26 mouse cellular contexts compared by ENCODE assay signal in genomic region chr9:89789926-89790325, GRCm38 (mm10). TPM values are rescaled to one million over a fixed set of nuclear protein-coding genes. Genes with fewer than 3 reads are reported as not detected.
DNase-seq lines count a peak whose midpoint lies in the region; ATAC-seq and TF ChIP-seq lines count a peak whose summit lies in the region.
"Had no signal": no experiment of that assay in that cellular context is flagged by ENCODE, and none has a peak within 500 bp of the region (broad histone marks: within the 10 kb centered on the region; RNA-seq: fewer than 3 reads in every experiment).

No protein-coding gene starts in this region.

- no peaks in the 10 kb centered on the region for H3K36me3 ChIP-seq in liver, postnatal 0 days (replicated peaks; ENCODE audit: insufficient read depth, low read length)
- no peaks in the 10 kb centered on the region for H3K36me3 ChIP-seq in liver, embryonic 11.5 days (ENCODE audit: control insufficient read depth, insufficient read depth, low read length)
- no peaks in the 10 kb centered on the region for H3K36me3 ChIP-seq in CH12.LX (replicated peaks in 1 of 2; ENCODE audit: control insufficient read depth in 1 of 2, insufficient read depth in 1 of 2, low read length in 1 of 2)
- no peaks in the 10 kb centered on the region for H3K36me3 ChIP-seq in hindbrain, embryonic 12.5 days
- H3K36me3 ChIP-seq: embryonic facial prominence, embryonic 15.5 days; forebrain, embryonic 10.5 days; heart, embryonic 10.5 days had no signal

- H3K27me3 ChIP-seq in liver, postnatal 0 days (ENCODE audit: insufficient read depth, low read length) = no peaks in the 10 kb centered on the region
- no peaks in the 10 kb centered on the region for H3K27me3 ChIP-seq in liver, embryonic 11.5 days (replicated peaks; ENCODE audit: control insufficient read depth, insufficient read depth, low read length)
- peaks cover 5% of the 10 kb centered on the region for H3K27me3 ChIP-seq in CH12.LX (replicated peaks)
- no peaks in the 10 kb centered on the region for H3K27me3 ChIP-seq in hindbrain, embryonic 12.5 days
- H3K27me3 ChIP-seq: embryonic facial prominence, embryonic 15.5 days had no signal

- H3K4me3 ChIP-seq in liver, postnatal 0 days (ENCODE audit: low read depth, low read length) = no peak overlapping the region
- H3K4me3 ChIP-seq in liver, embryonic 11.5 days (ENCODE audit: low read depth, low read length) = no peak overlapping the region
- no peak overlapping the region for H3K4me3 ChIP-seq in CH12.LX (replicated peaks in 1 of 3; ENCODE audit: low read depth in 2 of 3, low read length in 2 of 3, poor library complexity in 1 of 3)
- no peak overlapping the region for H3K4me3 ChIP-seq in hindbrain, embryonic 12.5 days
- H3K4me3 ChIP-seq: embryonic facial prominence, embryonic 15.5 days; erythroblast, embryonic 14.5 days; forebrain, embryonic 10.5 days; gastrocnemius, adult 2 months; heart, embryonic 10.5 days had no signal

- WGBS in liver, postnatal 0 days (ENCODE audit: insufficient replicate concordance) = 71% methylated on average over 5 of the region's 5 CpGs
- 70% methylated on average over 5 of the region's 5 CpGs for WGBS in liver, embryonic 11.5 days
- WGBS in hindbrain, embryonic 12.5 days = 71% methylated on average over 5 of the region's 5 CpGs

- no peak for TF ChIP-seq RAD21 in CH12.LX (IDR thresholded peaks at IDR 0.05; ENCODE audit: low read depth, low read length)

- no peak for TF ChIP-seq CTCF in liver, postnatal 0 days (IDR thresholded peaks at IDR 0.05; ENCODE audit: low read depth)
- TF ChIP-seq CTCF in CH12.LX (conservative IDR thresholded peaks at IDR 0.05 in 1 of 2, IDR thresholded peaks at IDR 0.05 in 1 of 2; ENCODE audit: low read depth in 2 of 2, low read length in 2 of 2) = no peak

- H3K4me1 ChIP-seq in liver, postnatal 0 days (ENCODE audit: insufficient read depth) = no peaks in the 10 kb centered on the region
- H3K4me1 ChIP-seq in liver, embryonic 11.5 days (replicated peaks; ENCODE audit: control insufficient read depth, insufficient read depth, low read length) = no peaks in the 10 kb centered on the region
- H3K4me1 ChIP-seq in CH12.LX (ENCODE audit: control insufficient read depth in 1 of 2, insufficient read depth in 2 of 2) = peaks cover 18 to 52% of the 10 kb centered on the region in 2 experiments
- H3K4me1 ChIP-seq in hindbrain, embryonic 12.5 days = no peaks in the 10 kb centered on the region
- H3K4me1 ChIP-seq: embryonic facial prominence, embryonic 15.5 days; heart, embryonic 10.5 days had no signal

- H3K9me3 ChIP-seq in liver, postnatal 0 days (ENCODE audit: low read length) = no peaks in the 10 kb centered on the region
- no peaks in the 10 kb centered on the region for H3K9me3 ChIP-seq in liver, embryonic 11.5 days (ENCODE audit: control insufficient read depth, low read length)
- H3K9me3 ChIP-seq in CH12.LX (replicated peaks; ENCODE audit: low read length) = no peaks in the 10 kb centered on the region
- no peaks in the 10 kb centered on the region for H3K9me3 ChIP-seq in hindbrain, embryonic 12.5 days (replicated peaks)
- H3K9me3 ChIP-seq: embryonic facial prominence, embryonic 15.5 days; forebrain, embryonic 10.5 days; heart, embryonic 10.5 days had no signal

- DNase-seq in liver, postnatal 0 days = peak; percentile 39
- no peak for DNase-seq in liver, embryonic 11.5 days (ENCODE audit: low spot score)
- DNase-seq in A20 (ENCODE audit: low read depth, low spot score) (peak; percentile 84), CH12.LX (ENCODE audit: extremely low read depth) (peak; percentile 90)
- peak; percentile 74 to 75 for DNase-seq in spleen, postnatal 36 days (ENCODE audit: low spot score in 2 of 2)
- DNase-seq in right cerebral cortex, postnatal 25 days = no peak
- DNase-seq: adrenal gland, postnatal 10 days; cerebellum, adult 18-20 months; cerebellum, adult 9-11 months; cerebellum, postnatal 36 days; gastrocnemius, adult 2 months; gastrocnemius, postnatal 25 days; heart, postnatal 10 days had no signal

- H3K79me2 ChIP-seq in CH12.LX (replicated peaks; ENCODE audit: control insufficient read depth, extremely low read depth, insufficient read depth, poor library complexity, severe bottlenecking) = no peaks in the 10 kb centered on the region

- dilution Hi-C loops in CH12.LX (cut with MboI; ENCODE audit: extremely low pct_ligation_motif_present, extremely low pct_unique_long_range_greater_than_20kb, low sequenced_read_pairs) = no loop called here

- ATAC-seq in liver, postnatal 0 days = no peak
- ATAC-seq in liver, embryonic 11.5 days (replicated peaks; ENCODE audit: low FRiP score) = no peak
- no peak; the same call in 1 of the 2 replicates for ATAC-seq in hindbrain, embryonic 12.5 days (ENCODE audit: low FRiP score)
- ATAC-seq: CD4-positive, CD25-positive, alpha-beta regulatory T cell, adult 4 months; forebrain, embryonic 14.5 days had no signal

- in situ Hi-C loops in CH12.LX (cut with MboI; ENCODE audit: low pct_ligation_motif_present, low pct_unique_long_range_greater_than_20kb, low sequenced_read_pairs) = no loop called here

- H3K4me2 ChIP-seq in liver, postnatal 0 days (ENCODE audit: low read depth, low read length) = no peak overlapping the region
- H3K4me2 ChIP-seq in liver, embryonic 11.5 days = no peak overlapping the region
- peak overlapping the region; percentile 59 for H3K4me2 ChIP-seq in CH12.LX (ENCODE audit: insufficient read depth, low read depth, poor library complexity, severe bottlenecking)
- H3K4me2 ChIP-seq in hindbrain, embryonic 12.5 days (replicated peaks) = no peak overlapping the region
- H3K4me2 ChIP-seq: embryonic facial prominence, embryonic 15.5 days; hindbrain, embryonic 14.5 days had no signal

- no peak overlapping the region for H3K9ac ChIP-seq in liver, postnatal 0 days (replicated peaks)
- H3K9ac ChIP-seq in liver, embryonic 11.5 days (ENCODE audit: low read depth, low read length) = no peak overlapping the region
- no peak overlapping the region for H3K9ac ChIP-seq in CH12.LX (ENCODE audit: insufficient read depth, low read depth)
- H3K9ac ChIP-seq in hindbrain, embryonic 12.5 days = no peak overlapping the region
- H3K9ac ChIP-seq: embryonic facial prominence, embryonic 15.5 days; hindbrain, embryonic 14.5 days had no signal

- TF ChIP-seq EP300 in liver, postnatal 0 days (IDR thresholded peaks at IDR 0.05; ENCODE audit: low read depth) = no peak
- TF ChIP-seq EP300 in CH12.LX (IDR thresholded peaks at IDR 0.05; ENCODE audit: low read length) = no peak

- H3K27ac ChIP-seq in liver, postnatal 0 days (ENCODE audit: low read depth) = no peak overlapping the region
- H3K27ac ChIP-seq in liver, embryonic 11.5 days (ENCODE audit: low read depth, low read length) = no peak overlapping the region
- H3K27ac ChIP-seq in CH12.LX (ENCODE audit: insufficient read depth, low read depth) = no peak overlapping the region
- H3K27ac ChIP-seq in hindbrain, embryonic 12.5 days = no peak overlapping the region
- H3K27ac ChIP-seq: embryonic facial prominence, embryonic 15.5 days; forebrain, embryonic 10.5 days; gastrocnemius, adult 2 months; heart, embryonic 10.5 days; hindbrain, embryonic 14.5 days had no signal

- no peak for TF ChIP-seq POLR2A in CH12.LX (IDR thresholded peaks at IDR 0.05; ENCODE audit: low read depth, low read length)

TF ChIP-seq in CH12.LX, 34 proteins besides CTCF, POLR2A, EP300 and RAD21:
- 0 out of 2 replicates have a peak, but pooled peaks have one; percentile 7 for TF ChIP-seq IRF4 (IDR thresholded peaks at IDR 0.05; ENCODE audit: low read depth, low read length)
- no peak for TF ChIP-seq KAT2A (IDR thresholded peaks at IDR 0.05; ENCODE audit: insufficient replicate concordance, low read length)

RNA-seq across cellular contexts. Expression of gene Ankrd34c, which starts 51.7 kb away (rescaled TPM):
- not detected in 2 replicates for polyA plus RNA-seq in liver, postnatal 0 days (2015; fragmentation: Nextera tagmentation; extraction: Ambion mirVana)
- not detected in 2 replicates for polyA plus RNA-seq in liver, embryonic 11.5 days (2014; fragmentation: Nextera tagmentation; extraction: Ambion mirVana)
- total RNA-seq in CH12.LX (2012; rRNA removed) (not detected in 2 replicates), CH12.LX (2014; rRNA removed) (not detected in 2 replicates)
- polyA plus RNA-seq in CH12.LX (2012; ENCODE audit: insufficient read length, low read depth) = not detected in 2 replicates
- 0.12 TPM in 1 of 2 replicates, not detected in the other for polyA plus RNA-seq in hindbrain, embryonic 12.5 days (2016; fragmentation: Nextera tagmentation; extraction: Ambion mirVana)
- total RNA-seq: adrenal gland, postnatal 10 days; adrenal gland, postnatal 4 days; gastrocnemius, adult 2 months; gastrocnemius, postnatal 25 days; granulocyte monocyte progenitor cell, adult 5-6 weeks; heart, postnatal 10 days; hematopoietic stem cell, adult 5-6 weeks; MEL had no signal
- polyA plus RNA-seq: CD4-positive, CD25-positive, alpha-beta regulatory T cell, adult 4 months; embryonic facial prominence, embryonic 15.5 days; erythroblast, embryonic 14.5 days; forebrain, embryonic 10.5 days; heart, embryonic 10.5 days; heart, embryonic 14.5 days had no signal

Comparison
In these comparisons a context has a peak if more than half of its experiments do, and no peak if none do; other contexts are left out.
1. DNase-seq: peak in liver, postnatal 0 days (single experiment), A20 (single experiment), CH12.LX (single experiment) and spleen, postnatal 36 days (2 of 2); none in liver, embryonic 11.5 days (single experiment) and right cerebral cortex, postnatal 25 days (single experiment).